Mouse (Mus musculus) embryonic facial prominence, embryonic 15.5 days (tissue): ENCODE results near the gene Olfm4. TPM values are rescaled to one million over a fixed set of nuclear protein-coding genes. Genes with fewer than 3 reads are reported as not detected.

ENCODE experiments used
- ATAC-seq: fragments of 200-750 bp; cut with Nextera tagmentation; 2 replicates; pipeline ENCODE4 v1.8.0; 2017; ENCODE audit warnings: low read depth, moderate TSS enrichment; ENCODE audit not compliant: insufficient number of reproducible peaks, low FRiP score, low TSS enrichment
- H3K27ac ChIP-seq: fragments of 300-500 bp; sonication (generic); replicated peaks from 2 replicates; pipeline ENCODE4 v1.5.1; 2015; ENCODE audit warnings: mild to moderate bottlenecking, inconsistent platforms
- H3K27me3 ChIP-seq: fragments of 300-500 bp; sonication (generic); 2 replicates; pipeline ENCODE4 v1.6.1; 2015; ENCODE audit warnings: inconsistent platforms
- H3K36me3 ChIP-seq: fragments of 300-500 bp; sonication (generic); 2 replicates; pipeline ENCODE4 v1.6.1; 2015; ENCODE audit warnings: mild to moderate bottlenecking, inconsistent platforms
- H3K4me1 ChIP-seq: fragments of 300-500 bp; sonication (generic); 2 replicates; pipeline ENCODE4 v1.6.1; 2015; ENCODE audit warnings: inconsistent platforms
- H3K4me2 ChIP-seq: fragments of 300-500 bp; sonication (generic); replicated peaks from 2 replicates; pipeline ENCODE4 v1.6.1; 2015; ENCODE audit warnings: mild to moderate bottlenecking, inconsistent platforms
- H3K4me3 ChIP-seq: fragments of 300-500 bp; sonication (generic); replicated peaks from 2 replicates; pipeline ENCODE4 v1.5.1; 2015; ENCODE audit warnings: mild to moderate bottlenecking, inconsistent platforms
- H3K9ac ChIP-seq: fragments of 300-500 bp; sonication (generic); 2 replicates; pipeline ENCODE4 v1.6.1; 2015; ENCODE audit warnings: inconsistent platforms
- H3K9me3 ChIP-seq: fragments of 300-500 bp; sonication (generic); replicated peaks from 2 replicates; pipeline ENCODE4 v1.6.1; 2016; ENCODE audit warnings: inconsistent platforms
- WGBS: fragments of 180-500 bp; shearing (Covaris S2); methylation state at CpG from one replicate; pipeline ENCODE4 v1.1.7; 2015; 5-methylcytosine and 5-hydroxymethylcytosine counted together
- polyA plus RNA-seq: library from polyadenylated mRNA; unstranded; fragments of >200 nt; fragmentation: Nextera tagmentation; extraction: Ambion mirVana; gene quantifications from 2 replicates; pipeline ENCODE4 v1.2.1, GENCODE M21; 2015

Gene Olfm4
- polyA plus RNA-seq, 1 experiment from 2014 or later, result 1.2 TPM

GRCm38 (mm10) chr14:79985137-79985670 is 1.3 kb downstream of the Olfm4 start:
- no peaks in the 10 kb centered on the region for H3K9me3 ChIP-seq
- H3K4me2 ChIP-seq, result no peak overlapping the region
- 76% methylated on average over 7 of the region's 7 CpGs for WGBS
- H3K36me3 ChIP-seq, result no peaks in the 10 kb centered on the region
- no peak for ATAC-seq
- no peak overlapping the region for H3K27ac ChIP-seq
- no peaks in the 10 kb centered on the region for H3K27me3 ChIP-seq
- H3K4me1 ChIP-seq, result no peaks in the 10 kb centered on the region
- no peak overlapping the region for H3K9ac ChIP-seq
- H3K4me3 ChIP-seq, result no peak overlapping the region

GRCm38 (mm10) chr14:79985696-79986095 is 1.8 kb downstream of the Olfm4 start:
- Histone ChIP-seq H3K9me3 (no peaks in the 10 kb centered on the region), H3K36me3 (no peaks in the 10 kb centered on the region), H3K9ac (no peak overlapping the region), H3K4me2 (no peak overlapping the region), H3K27ac (no peak overlapping the region), H3K27me3 (no peaks in the 10 kb centered on the region), H3K4me1 (no peaks in the 10 kb centered on the region), H3K4me3 (no peak overlapping the region)
- ATAC-seq, result no peak
- 89% methylated on average over 2 of the region's 2 CpGs for WGBS

GRCm38 (mm10) chr14:79986831-79987230 is 3.0 kb downstream of the Olfm4 start:
- WGBS, result 52% methylated on average over 8 of the region's 8 CpGs
- no peak overlapping the region for H3K4me2 ChIP-seq
- no peak overlapping the region for H3K27ac ChIP-seq
- no peaks in the 10 kb centered on the region for H3K9me3 ChIP-seq
- H3K36me3 ChIP-seq, result no peaks in the 10 kb centered on the region
- no peak overlapping the region for H3K4me3 ChIP-seq
- no peak overlapping the region for H3K9ac ChIP-seq
- no peak for ATAC-seq
- no peaks in the 10 kb centered on the region for H3K4me1 ChIP-seq
- no peaks in the 10 kb centered on the region for H3K27me3 ChIP-seq

GRCm38 (mm10) chr14:79989785-79990184 is 5.9 kb downstream of the Olfm4 start:
- H3K4me1 ChIP-seq, result no peaks in the 10 kb centered on the region
- H3K36me3 ChIP-seq, result no peaks in the 10 kb centered on the region
- no peak overlapping the region for H3K9ac ChIP-seq
- no peaks in the 10 kb centered on the region for H3K9me3 ChIP-seq
- H3K4me3 ChIP-seq, result no peak overlapping the region
- no peak for ATAC-seq
- H3K27me3 ChIP-seq, result no peaks in the 10 kb centered on the region
- H3K4me2 ChIP-seq, result no peak overlapping the region
- H3K27ac ChIP-seq, result no peak overlapping the region
- WGBS, result 56% methylated on average over 4 of the region's 4 CpGs

- H3K4me1 ChIP-seq, result no peaks in the 10 kb centered on the region
- WGBS, result 36% methylated on average over 5 of the region's 5 CpGs
- ATAC-seq, result no peak
- H3K4me2 ChIP-seq, result no peak overlapping the region
- no peak overlapping the region for H3K4me3 ChIP-seq
- H3K36me3 ChIP-seq, result no peaks in the 10 kb centered on the region
- H3K9ac ChIP-seq, result no peak overlapping the region
- H3K27me3 ChIP-seq, result no peaks in the 10 kb centered on the region
- H3K9me3 ChIP-seq, result no peaks in the 10 kb centered on the region
- no peak overlapping the region for H3K27ac ChIP-seq
Measured at GRCm38 (mm10) chr14:79990547-79990946, 6.7 kb downstream of the Olfm4 start.

GRCm38 (mm10) chr14:79997534-79997933 is 13.7 kb downstream of the Olfm4 start:
- no peak for ATAC-seq
- WGBS, result 76% methylated on average over 4 of the region's 4 CpGs
- H3K4me1 ChIP-seq, result no peaks in the 10 kb centered on the region
- no peaks in the 10 kb centered on the region for H3K27me3 ChIP-seq
- no peak overlapping the region for H3K27ac ChIP-seq
- H3K9ac ChIP-seq, result no peak overlapping the region
- H3K36me3 ChIP-seq, result no peaks in the 10 kb centered on the region
- H3K4me3 ChIP-seq, result no peak overlapping the region
- H3K9me3 ChIP-seq, result no peaks in the 10 kb centered on the region
- H3K4me2 ChIP-seq, result no peak overlapping the region

GRCm38 (mm10) chr14:80000110-80000531 is 16.2 kb downstream of the Olfm4 start:
- Histone ChIP-seq H3K4me2 (no peak overlapping the region), H3K4me1 (no peaks in the 10 kb centered on the region), H3K27me3 (no peaks in the 10 kb centered on the region), H3K36me3 (no peaks in the 10 kb centered on the region), H3K9me3 (no peaks in the 10 kb centered on the region), H3K27ac (no peak overlapping the region), H3K4me3 (no peak overlapping the region), H3K9ac (no peak overlapping the region)
- WGBS, result 45% methylated on average over 8 of the region's 8 CpGs
- ATAC-seq, result no peak

GRCm38 (mm10) chr14:80007686-80008085 is 23.8 kb downstream of the Olfm4 start:
- H3K36me3 ChIP-seq, result no peaks in the 10 kb centered on the region

GRCm38 (mm10) chr14:80010426-80010825 is 26.5 kb downstream of the Olfm4 start:
- no peaks in the 10 kb centered on the region for H3K9me3 ChIP-seq
- no peaks in the 10 kb centered on the region; the same call in 1 of the 2 replicates for H3K4me1 ChIP-seq
- H3K4me3 ChIP-seq, result no peak overlapping the region
- H3K4me2 ChIP-seq, result no peak overlapping the region
- H3K9ac ChIP-seq, result no peak overlapping the region
- no peak overlapping the region for H3K27ac ChIP-seq
- no peaks in the 10 kb centered on the region for H3K27me3 ChIP-seq
- 77% methylated on average over 3 of the region's 3 CpGs for WGBS
- no peak for ATAC-seq
- no peaks in the 10 kb centered on the region for H3K36me3 ChIP-seq

More at GRCm38 (mm10) chr14:80007686-80008085, 23.8 kb downstream of the Olfm4 start:
- Histone ChIP-seq H3K9ac (no peak overlapping the region), H3K27me3 (no peaks in the 10 kb centered on the region), H3K9me3 (no peaks in the 10 kb centered on the region), H3K27ac (no peak overlapping the region), H3K4me2 (no peak overlapping the region), H3K4me3 (no peak overlapping the region), H3K4me1 (no peaks in the 10 kb centered on the region; the same call in 1 of the 2 replicates)
- WGBS, result 84% methylated on average over 3 of the region's 3 CpGs
- no peak for ATAC-seq

- no peak for ATAC-seq
- H3K9me3 ChIP-seq, result no peaks in the 10 kb centered on the region
- no peaks in the 10 kb centered on the region for H3K4me1 ChIP-seq
- no peak overlapping the region for H3K4me3 ChIP-seq
- H3K27ac ChIP-seq, result no peak overlapping the region
- H3K4me2 ChIP-seq, result no peak overlapping the region
- H3K9ac ChIP-seq, result no peak overlapping the region
- H3K27me3 ChIP-seq, result no peaks in the 10 kb centered on the region
- H3K36me3 ChIP-seq, result no peaks in the 10 kb centered on the region
- WGBS, result 43% methylated on average over 6 of the region's 6 CpGs
Measured at GRCm38 (mm10) chr14:80014966-80015365, 31.1 kb downstream of the Olfm4 start.

- H3K4me1 ChIP-seq, result no peaks in the 10 kb centered on the region
- no peak overlapping the region for H3K4me2 ChIP-seq
- no peak overlapping the region for H3K4me3 ChIP-seq
- H3K9me3 ChIP-seq, result no peaks in the 10 kb centered on the region
- no peak for ATAC-seq
- no peaks in the 10 kb centered on the region for H3K27me3 ChIP-seq
- H3K36me3 ChIP-seq, result no peaks in the 10 kb centered on the region
- no peak overlapping the region for H3K9ac ChIP-seq
- H3K27ac ChIP-seq, result 0 out of 2 replicates have a peak overlapping the region, but pooled peaks have one; percentile 1
Measured at GRCm38 (mm10) chr14:80016112-80016511, 32.2 kb downstream of the Olfm4 start.

- Histone ChIP-seq H3K9me3 (no peaks in the 10 kb centered on the region), H3K4me3 (no peak overlapping the region), H3K36me3 (no peaks in the 10 kb centered on the region), H3K27me3 (no peaks in the 10 kb centered on the region), H3K9ac (no peak overlapping the region), H3K4me2 (no peak overlapping the region), H3K27ac (no peak overlapping the region), H3K4me1 (no peaks in the 10 kb centered on the region)
- peak; percentile 79 for ATAC-seq
- 37% methylated on average over 6 of the region's 6 CpGs for WGBS
Measured at GRCm38 (mm10) chr14:80026078-80026477, 42.2 kb downstream of the Olfm4 start.
